Mouse (Mus musculus) urinary bladder, postnatal 36 days (tissue): ENCODE measurements around the gene Gxylt2.

Experiments used
- DNase-seq, 2 experiments: peaks; one replicate each; pipeline ENCODE4 v3.0.0; 2022; ENCODE audit warnings: low spot score in 2 of 2, mixed read lengths in 1 of 2

Gene Gxylt2

DNA sequence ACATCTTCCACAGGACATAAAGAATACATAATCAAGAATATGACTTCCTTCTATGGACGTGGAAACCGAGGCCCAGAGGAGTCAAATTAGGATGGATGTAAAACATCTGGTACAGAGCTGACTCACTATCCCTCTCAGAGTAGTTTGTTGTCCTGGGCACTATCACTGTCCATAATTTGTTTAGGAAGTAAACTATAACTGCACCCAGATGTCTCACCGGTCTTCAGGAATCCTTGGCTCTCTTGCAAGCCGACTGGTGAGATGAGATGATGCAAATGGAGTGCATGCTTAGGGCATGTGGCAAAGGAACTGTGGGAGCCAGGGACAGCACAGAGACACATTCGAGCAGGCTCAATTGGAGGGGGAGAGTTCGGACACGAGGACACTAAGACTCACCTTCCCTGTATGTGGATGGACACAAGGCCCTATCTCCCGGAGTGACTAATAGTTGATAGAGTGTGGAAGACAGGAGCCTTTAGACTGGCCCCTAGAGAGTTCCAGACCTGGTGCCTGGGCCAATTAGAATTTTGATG lies 10.8 kb downstream of the Gxylt2 start:
- DNase-seq = no peak

DNA sequence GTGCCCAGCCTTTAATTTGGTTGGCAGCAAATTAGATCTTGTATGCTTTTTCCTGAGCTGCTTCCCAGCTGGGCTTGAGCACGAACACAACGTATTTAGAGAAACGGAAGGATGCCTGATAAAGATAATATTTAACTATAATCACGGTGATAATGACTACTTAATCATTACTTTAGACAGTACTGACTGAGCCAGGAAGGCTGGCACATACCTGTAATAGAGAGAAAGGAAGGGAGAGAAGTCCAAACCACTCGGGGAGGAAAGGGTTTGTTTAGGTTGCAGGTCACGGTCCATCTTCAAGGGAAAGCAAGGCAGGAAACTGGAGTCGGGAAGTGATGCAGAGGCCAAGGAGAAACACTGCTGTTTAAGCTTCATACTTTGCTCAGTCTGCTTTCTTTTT lies 11.6 kb downstream of the Gxylt2 start:
- DNase-seq = no peak

DNA sequence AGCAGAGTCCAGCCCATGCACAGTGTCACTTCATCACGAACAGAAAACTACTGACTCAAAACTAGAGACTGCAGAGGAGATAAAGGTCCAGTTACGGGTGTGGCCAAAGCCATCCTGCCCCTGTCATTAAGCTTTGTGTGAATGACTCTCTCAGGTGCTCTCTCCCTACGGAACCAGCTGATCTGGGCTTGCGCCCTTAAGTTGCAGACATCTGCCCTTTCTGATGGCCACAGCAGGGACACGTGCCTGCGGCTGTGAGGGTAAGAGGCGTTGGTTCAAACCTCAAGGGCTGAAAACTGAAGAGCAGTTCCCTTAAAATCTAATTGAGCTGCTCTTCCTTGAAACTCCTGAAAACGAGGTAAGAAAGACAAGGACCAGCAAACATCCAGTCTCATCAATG lies 12.3 kb downstream of the Gxylt2 start:
- no peak for DNase-seq

DNA sequence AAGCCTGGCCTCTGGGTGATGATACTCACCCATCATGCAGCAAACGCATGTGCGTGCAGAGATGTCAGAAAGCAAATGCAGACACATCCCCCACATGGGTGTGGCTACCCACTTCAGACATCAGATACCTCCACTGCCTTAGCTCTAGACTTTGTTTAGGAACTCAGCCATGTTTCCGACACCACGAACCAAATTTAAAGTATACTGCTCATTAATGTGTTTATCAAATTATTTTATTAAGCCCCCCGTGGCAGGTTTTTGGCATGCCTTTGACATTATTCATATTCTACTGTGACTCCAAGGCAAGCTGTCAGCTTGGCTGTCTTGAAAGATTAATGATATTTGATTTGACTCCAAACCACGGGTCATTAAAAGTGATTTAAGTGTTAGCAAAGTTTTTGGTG lies 15.6 kb downstream of the Gxylt2 start:
- DNase-seq = no peak

- DNase-seq = no peak
Observed at GRCm38 (mm10) chr6:100720882-100721721, 16.6 kb downstream of the Gxylt2 start.

DNA sequence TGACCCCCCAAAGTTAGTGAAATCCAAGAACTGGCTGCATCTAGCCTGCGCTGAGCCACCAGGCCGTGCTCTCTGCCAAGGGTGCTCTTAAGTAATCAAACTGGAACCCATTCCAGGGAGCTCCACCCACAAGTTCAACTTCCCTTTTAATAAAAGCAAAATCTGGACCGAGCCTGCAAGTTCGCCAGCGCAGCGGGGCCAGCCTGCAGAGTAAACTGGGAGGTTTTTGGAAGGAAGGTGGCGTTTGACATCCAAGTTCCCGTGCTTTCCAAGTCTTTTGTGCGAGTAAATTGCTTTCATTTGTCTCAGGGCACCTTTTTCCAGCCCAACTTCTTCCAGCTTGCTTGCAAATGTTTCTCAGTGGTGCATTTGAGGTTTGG lies 27.5 kb downstream of the Gxylt2 start:
- DNase-seq = peak; percentile 70 to 84

- DNase-seq = peak in 1 of 2 experiments; percentile 31
Observed at GRCm38 (mm10) chr6:100732376-100733021, 28.0 kb downstream of the Gxylt2 start.

DNA sequence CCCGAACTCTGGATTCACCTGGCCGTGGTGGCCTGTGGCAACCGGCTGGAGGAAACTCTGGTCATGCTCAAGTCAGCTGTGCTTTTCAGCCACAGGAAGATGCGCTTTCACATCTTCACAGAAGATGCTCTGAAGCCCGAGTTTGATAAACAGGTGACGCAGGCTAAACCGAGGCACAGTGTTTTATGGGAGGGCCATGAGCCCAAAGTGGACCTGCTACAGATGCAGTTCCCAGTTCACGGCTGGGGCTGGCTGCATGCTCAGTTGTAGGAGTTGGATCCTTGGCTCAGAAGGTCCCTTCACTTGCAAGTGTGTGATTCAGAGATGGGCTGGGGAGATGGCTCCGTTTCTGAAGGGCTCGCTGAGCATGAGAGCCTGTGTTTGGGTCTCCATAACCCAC lies 28.7 kb downstream of the Gxylt2 start:
- no peak for DNase-seq

DNA sequence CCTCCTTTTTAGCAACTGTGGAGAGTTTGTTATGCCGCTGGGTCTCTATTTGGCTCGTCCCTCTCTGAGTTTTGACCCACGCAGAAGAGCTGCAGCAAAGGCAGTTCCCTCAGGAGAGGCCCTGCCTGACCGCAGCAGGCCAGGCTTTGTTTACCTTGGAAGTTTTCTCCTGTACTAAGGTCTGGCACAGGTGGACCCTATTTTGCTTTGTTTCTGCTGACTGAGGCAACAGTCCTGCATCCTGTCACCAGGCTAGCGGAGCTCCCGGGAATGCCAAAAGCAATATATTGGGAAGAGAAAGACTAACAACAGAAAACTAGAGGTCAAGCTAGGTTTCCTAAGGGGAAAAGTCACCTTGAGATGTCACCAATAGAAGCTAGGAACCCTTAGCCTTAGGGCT lies 29.8 kb downstream of the Gxylt2 start:
- DNase-seq = no peak

GRCm38 (mm10) chr6:100758431-100759208 lies 54.1 kb downstream of the Gxylt2 start:
- DNase-seq = no peak

DNA sequence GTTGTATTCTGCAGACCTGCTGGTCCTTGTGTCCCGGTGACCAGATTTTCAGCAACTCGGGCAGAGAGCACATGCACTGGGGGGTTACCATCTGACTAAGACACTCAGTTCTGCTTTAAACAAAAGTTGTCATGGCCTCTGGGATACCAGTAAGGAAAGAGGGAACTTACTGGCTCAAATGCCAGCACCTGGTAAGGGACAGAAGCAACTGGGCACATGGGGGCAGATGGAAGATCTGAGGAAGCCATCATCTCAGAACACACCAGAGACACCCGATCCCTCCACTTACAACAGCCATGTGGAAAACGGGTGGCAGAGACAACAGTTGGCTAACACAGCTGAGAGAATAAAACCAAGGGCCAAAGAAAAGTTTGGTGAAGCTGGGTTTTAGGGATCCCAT lies 63.2 kb downstream of the Gxylt2 start:
- DNase-seq = no peak

- DNase-seq = no peak
Observed at GRCm38 (mm10) chr6:100775923-100776505, 71.5 kb downstream of the Gxylt2 start.

DNA sequence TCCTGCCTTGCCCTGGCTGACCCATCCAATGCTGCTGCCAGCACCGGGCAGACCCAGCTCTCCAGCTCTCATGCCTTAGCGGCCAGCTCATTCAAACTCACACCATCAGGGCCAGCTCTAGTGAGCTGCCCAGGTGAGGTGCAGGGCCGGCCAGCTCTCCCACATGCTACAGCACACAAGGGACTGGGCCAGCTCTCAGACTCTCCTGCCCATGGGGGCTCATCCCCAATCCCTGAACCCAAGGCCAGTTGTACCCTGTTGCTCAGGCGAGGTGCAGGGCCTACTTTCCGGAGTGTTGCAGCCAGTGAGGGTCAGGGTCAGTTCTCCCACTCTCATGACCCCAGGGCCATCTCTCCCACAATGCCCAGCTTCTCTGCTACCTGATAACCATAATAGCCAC lies 74.1 kb downstream of the Gxylt2 start:
- DNase-seq = no peak

GRCm38 (mm10) chr6:100780421-100780820 lies 75.9 kb downstream of the Gxylt2 start:
- DNase-seq = no peak

- no peak for DNase-seq
Observed at GRCm38 (mm10) chr6:100781644-100782043, 77.1 kb downstream of the Gxylt2 start.

GRCm38 (mm10) chr6:100787726-100788125 lies 83.2 kb downstream of the Gxylt2 start:
- no peak for DNase-seq

DNA sequence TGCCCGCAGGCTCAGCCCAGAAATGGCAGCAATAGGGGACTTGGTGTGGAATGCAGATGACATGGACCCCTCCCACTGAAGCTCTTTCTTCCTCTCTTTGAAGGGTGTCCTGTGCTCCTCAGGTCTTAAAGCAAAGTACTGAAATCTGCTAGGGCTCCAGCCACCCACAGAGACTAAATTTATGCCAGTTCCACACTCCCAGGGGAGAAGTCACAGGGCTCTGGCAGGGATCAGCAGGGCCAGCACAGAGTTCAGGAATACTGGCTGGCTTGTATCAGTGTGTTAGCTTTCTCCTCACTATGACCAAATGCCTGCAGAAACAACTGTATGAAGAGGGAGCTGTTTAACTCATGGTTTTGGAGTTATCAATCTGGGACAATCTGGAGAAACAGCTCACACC lies 84.6 kb downstream of the Gxylt2 start:
- DNase-seq = no peak

GRCm38 (mm10) chr6:100792055-100792659 lies 87.6 kb downstream of the Gxylt2 start:
- no peak for DNase-seq

- DNase-seq = no peak
Observed at GRCm38 (mm10) chr6:100792973-100793769, 88.6 kb downstream of the Gxylt2 start.

DNA sequence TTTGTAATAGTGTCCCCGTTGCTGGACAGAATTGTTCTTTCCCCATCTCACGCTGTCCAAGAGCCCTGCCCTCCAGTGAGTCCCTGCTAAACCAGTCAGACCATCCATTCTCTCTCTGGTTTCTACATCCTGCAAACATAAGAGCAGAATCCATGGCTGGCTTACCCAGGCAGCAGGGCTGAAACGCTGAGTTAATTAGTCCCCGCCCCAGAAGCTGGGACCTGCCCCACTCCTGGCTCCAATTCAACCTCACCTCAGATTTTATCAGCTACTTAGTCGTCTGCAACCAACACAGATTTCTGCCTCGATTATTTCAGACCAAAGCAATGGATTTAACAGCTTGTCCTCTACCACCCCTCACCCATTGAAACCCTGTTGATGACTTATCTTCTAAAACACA lies 91.3 kb downstream of the Gxylt2 start:
- peak; percentile 48 to 66 for DNase-seq

DNA sequence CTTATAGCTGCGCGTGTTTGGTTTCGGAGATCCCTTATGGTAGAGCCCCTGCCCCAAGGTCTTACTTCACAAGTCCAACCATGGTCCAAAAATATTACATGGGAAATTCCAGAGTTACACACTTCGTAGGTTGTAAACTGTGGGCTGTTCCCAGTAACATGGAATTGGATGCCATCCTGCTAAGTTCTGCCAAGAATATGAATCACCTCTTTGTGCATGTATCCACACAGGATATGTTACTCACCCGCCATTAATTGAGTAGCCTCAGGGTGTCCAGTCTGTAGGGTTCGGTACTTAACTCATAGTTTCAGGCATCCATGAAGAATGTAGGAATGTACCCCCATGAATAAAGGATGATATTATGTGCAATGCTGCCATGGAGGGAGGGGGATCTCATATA lies 94.8 kb downstream of the Gxylt2 start:
- no peak for DNase-seq
